Mouse (Mus musculus) ovary, postnatal 10 days (tissue): ENCODE results near the gene Hist4h4.

Experiments used
- DNase-seq: peaks from one replicate; pipeline ENCODE4 v3.0.0; 2022; ENCODE audit warnings: low spot score

Hist4h4 gene

DNA sequence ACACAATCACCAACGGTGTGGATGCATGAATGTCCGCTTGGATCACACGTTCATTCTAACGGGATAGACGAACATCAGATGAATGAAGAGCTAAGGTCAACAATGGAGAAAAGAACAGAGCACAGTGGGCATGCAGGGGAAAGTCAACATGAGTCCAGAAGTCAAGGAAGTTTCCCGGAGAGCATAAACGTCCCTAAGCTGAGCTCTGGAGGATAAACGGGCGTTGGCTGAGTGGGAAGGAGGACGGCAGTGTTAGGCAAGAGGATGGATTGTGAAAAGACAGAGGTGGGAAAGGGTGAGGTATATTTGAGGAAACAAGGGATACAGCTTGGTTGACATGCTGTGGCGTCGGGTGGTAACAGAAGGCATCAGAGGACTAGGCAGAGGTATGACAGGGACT is 22.1 kb downstream of the Hist4h4 start:
- no peak for DNase-seq

DNA sequence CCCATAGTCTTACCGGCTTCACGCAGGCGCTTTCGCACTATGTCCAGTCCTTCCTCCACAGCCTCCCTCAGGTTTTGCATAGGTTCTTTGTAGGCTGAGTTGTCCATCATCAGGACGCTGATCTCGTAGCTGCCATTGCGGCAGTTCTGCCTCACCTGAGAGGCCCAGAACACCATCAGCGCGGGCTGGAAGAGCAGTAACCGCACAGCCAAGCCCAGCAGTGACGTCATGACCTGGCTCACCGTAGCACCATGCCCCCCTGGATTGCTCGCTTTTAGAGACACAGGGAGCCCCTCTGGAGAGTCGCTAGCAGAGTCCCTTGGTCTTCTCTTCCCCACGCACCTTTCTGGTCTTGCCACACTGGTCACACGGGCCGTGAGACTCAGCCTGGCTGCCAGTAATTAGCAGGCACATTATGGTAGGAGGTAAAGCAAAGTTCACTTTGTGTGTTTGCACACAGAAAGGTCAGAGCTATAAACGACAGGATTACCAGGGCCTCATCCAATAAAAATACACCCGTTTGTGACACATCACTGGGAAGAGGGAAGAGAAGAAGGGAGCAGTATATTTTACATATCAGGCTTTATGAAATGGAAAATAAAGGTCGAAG is 22.7 kb downstream of the Hist4h4 start, which contains the start of gene Gucy2c:
Gucy2c (minus strand) TSS at position 389 of the 610 bp plus-strand sequence.
- DNase-seq = no peak

DNA sequence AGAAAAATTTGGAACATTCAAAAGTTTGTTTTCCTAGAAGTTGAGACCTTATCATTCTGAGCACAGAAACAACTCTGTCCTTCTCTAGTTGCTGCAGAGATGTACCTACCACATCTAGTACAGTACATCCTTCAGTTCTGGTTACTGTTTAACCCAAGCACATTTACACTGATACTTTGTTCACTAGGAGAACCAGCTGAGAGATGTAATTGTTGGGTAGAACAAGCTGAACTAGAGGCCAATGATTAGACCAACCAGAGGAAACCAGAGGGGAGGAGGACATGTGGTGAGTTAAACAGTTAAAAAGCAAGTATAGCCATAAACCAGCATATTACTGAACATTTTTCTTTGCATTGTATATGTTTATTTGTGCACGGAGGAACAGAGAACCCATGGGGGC is 27.8 kb downstream of the Hist4h4 start:
- DNase-seq = no peak

DNA sequence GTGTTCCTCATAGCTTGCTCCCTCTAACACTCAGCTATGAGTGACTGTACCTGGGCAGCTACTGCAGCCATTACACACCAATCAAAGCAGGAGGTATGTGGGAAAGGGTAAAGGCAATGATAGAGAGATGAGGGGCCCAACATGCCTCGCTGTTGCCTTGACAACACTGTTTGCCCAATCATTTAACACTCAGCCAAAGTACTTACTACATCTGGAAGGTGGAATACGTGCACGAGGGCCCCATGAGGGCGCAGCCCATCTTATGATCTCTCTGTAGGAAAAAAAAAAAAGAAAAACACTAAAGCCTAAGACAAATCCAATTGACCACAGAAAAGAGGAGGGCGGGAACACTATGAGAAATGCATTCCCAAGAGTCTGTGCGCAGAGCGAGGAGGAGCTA is 34.4 kb downstream of the Hist4h4 start:
- no peak for DNase-seq

DNA sequence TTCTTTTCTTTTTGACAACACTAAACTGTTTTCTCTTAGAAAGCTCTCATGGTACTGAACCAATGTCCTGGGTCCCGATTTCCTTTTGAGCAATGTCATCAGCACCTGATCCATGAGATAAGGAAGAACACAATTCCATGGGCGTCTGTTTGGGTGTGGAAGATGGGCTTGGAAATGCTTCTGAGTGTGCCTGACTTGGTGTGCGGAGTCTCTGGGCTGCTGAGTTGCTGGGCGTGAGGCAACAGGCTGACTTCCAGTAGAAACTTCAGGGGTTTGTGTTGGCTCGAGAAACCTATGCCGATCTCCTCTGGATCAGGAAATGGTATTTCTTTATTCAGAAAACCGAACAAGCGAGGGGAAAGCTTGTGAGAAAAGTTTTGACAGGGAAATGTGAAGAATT is 35.1 kb downstream of the Hist4h4 start:
- DNase-seq = no peak

DNA sequence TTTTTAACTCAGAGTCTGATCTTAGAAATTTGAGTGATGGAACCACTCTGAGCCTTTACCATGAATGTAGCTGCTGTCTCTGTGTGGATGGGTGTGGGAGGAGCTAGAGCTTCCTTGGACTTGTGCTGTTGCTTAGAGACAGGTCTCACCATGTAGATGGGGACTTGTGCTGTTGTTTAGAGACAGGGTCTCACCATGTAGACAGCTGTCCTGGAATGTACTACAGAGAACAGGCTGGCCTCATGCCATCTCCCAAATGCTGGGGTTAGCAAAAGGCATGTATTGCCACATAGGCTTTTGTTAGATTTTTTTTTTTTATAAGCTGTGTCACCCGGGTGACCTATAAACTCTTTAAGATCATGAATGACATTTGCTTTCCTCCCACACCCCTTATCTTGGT is 40.3 kb downstream of the Hist4h4 start:
- no peak for DNase-seq
